Mouse (Mus musculus): Measurements from ENCODE around the gene Igf2r. TPM values are rescaled to one million over a fixed set of nuclear protein-coding genes. Genes with fewer than 3 reads are reported as not detected.
A peak's percentile ranks its signal among the peaks of the same experiment; 100 is the strongest.

Igf2r gene
- polyA plus RNA-seq, 1 experiment from 2014 or later, result 6.5 TPM

GRCm38 (mm10) chr17:12796633-12797032, 27.2 kb upstream of the Igf2r start:
- no peak overlapping the region for H3K4me2 ChIP-seq (ENCODE audit: low read depth, low read length)
- no peaks in the 10 kb centered on the region for H3K27me3 ChIP-seq (ENCODE audit: insufficient read depth, low read length)
- H3K27ac ChIP-seq (ENCODE audit: low read depth), result peak overlapping the region; percentile 41; the same call in 1 of the 2 replicates
- ATAC-seq (peak; percentile 36; the same call in 1 of the 2 replicates), DNase-seq (no peak)
- no peak for TF ChIP-seq EP300 (IDR thresholded peaks at IDR 0.05; ENCODE audit: low read depth)
- TF ChIP-seq CTCF (IDR thresholded peaks at IDR 0.05; ENCODE audit: low read depth), result no peak
- H3K9ac ChIP-seq (replicated peaks), result no peak overlapping the region
- peaks cover 36% of the 10 kb centered on the region for H3K4me1 ChIP-seq (ENCODE audit: insufficient read depth)
- no peaks in the 10 kb centered on the region for H3K36me3 ChIP-seq (replicated peaks; ENCODE audit: insufficient read depth, low read length)
- H3K9me3 ChIP-seq (ENCODE audit: low read length), result no peaks in the 10 kb centered on the region
- H3K4me3 ChIP-seq (ENCODE audit: low read depth, low read length), result no peak overlapping the region
- 30% methylated on average over 3 of the region's 3 CpGs for WGBS (ENCODE audit: insufficient replicate concordance)

GRCm38 (mm10) chr17:12793660-12794406, 24.4 kb upstream of the Igf2r start:
- 40% methylated on average over 8 of the region's 8 CpGs for WGBS (ENCODE audit: insufficient replicate concordance)

GRCm38 (mm10) chr17:12792422-12793206, 23.1 kb upstream of the Igf2r start:
- H3K36me3 ChIP-seq (replicated peaks; ENCODE audit: insufficient read depth, low read length), result no peaks in the 10 kb centered on the region
- no peak for TF ChIP-seq CTCF (IDR thresholded peaks at IDR 0.05; ENCODE audit: low read depth)
- TF ChIP-seq EP300 (IDR thresholded peaks at IDR 0.05; ENCODE audit: low read depth), result peak; percentile 63; the same call in 1 of the 2 replicates
- H3K4me3 ChIP-seq (ENCODE audit: low read depth, low read length), result no peak overlapping the region
- peaks cover 50% of the 10 kb centered on the region for H3K4me1 ChIP-seq (ENCODE audit: insufficient read depth)
- DNase-seq, result peak; percentile 78
- ATAC-seq, result peak; percentile 88
- 47% methylated on average over 11 of the region's 11 CpGs for WGBS (ENCODE audit: insufficient replicate concordance)
- H3K9me3 ChIP-seq (ENCODE audit: low read length), result no peaks in the 10 kb centered on the region
- no peaks in the 10 kb centered on the region for H3K27me3 ChIP-seq (ENCODE audit: insufficient read depth, low read length)
- H3K27ac ChIP-seq (ENCODE audit: low read depth), result peak overlapping the region; percentile 74
- H3K4me2 ChIP-seq (ENCODE audit: low read depth, low read length), result no peak overlapping the region
- no peak overlapping the region for H3K9ac ChIP-seq (replicated peaks)

More at GRCm38 (mm10) chr17:12793660-12794406, 24.4 kb upstream of the Igf2r start:
- TF ChIP-seq EP300 (IDR thresholded peaks at IDR 0.05; ENCODE audit: low read depth), result no peak
- no peak for TF ChIP-seq CTCF (IDR thresholded peaks at IDR 0.05; ENCODE audit: low read depth)
- Histone ChIP-seq H3K9ac (replicated peaks) (no peak overlapping the region), H3K9me3 (ENCODE audit: low read length) (no peaks in the 10 kb centered on the region), H3K4me1 (ENCODE audit: insufficient read depth) (peaks cover 53% of the 10 kb centered on the region), H3K4me3 (ENCODE audit: low read depth, low read length) (no peak overlapping the region), H3K27me3 (ENCODE audit: insufficient read depth, low read length) (no peaks in the 10 kb centered on the region), H3K27ac (ENCODE audit: low read depth) (peak overlapping the region; percentile 36; the same call in 1 of the 2 replicates), H3K36me3 (replicated peaks; ENCODE audit: insufficient read depth, low read length) (no peaks in the 10 kb centered on the region), H3K4me2 (ENCODE audit: low read depth, low read length) (no peak overlapping the region)
- ATAC-seq, result no peak
- peak; percentile 31 for DNase-seq

- no peaks in the 10 kb centered on the region for H3K9me3 ChIP-seq (ENCODE audit: low read length)
- H3K4me2 ChIP-seq (ENCODE audit: low read depth, low read length), result no peak overlapping the region
- no peak for DNase-seq
- peak overlapping the region; percentile 79 for H3K27ac ChIP-seq (ENCODE audit: low read depth)
- ATAC-seq, result no peak
- H3K36me3 ChIP-seq (replicated peaks; ENCODE audit: insufficient read depth, low read length), result no peaks in the 10 kb centered on the region
- no peak overlapping the region for H3K4me3 ChIP-seq (ENCODE audit: low read depth, low read length)
- WGBS (ENCODE audit: insufficient replicate concordance), result 50% methylated on average over 4 of the region's 4 CpGs
- no peaks in the 10 kb centered on the region for H3K27me3 ChIP-seq (ENCODE audit: insufficient read depth, low read length)
- H3K9ac ChIP-seq (replicated peaks), result no peak overlapping the region
- no peak for TF ChIP-seq CTCF (IDR thresholded peaks at IDR 0.05; ENCODE audit: low read depth)
- no peak for TF ChIP-seq EP300 (IDR thresholded peaks at IDR 0.05; ENCODE audit: low read depth)
- peaks cover 50% of the 10 kb centered on the region for H3K4me1 ChIP-seq (ENCODE audit: insufficient read depth)
Observed at GRCm38 (mm10) chr17:12791420-12791819, 22.0 kb upstream of the Igf2r start.

GRCm38 (mm10) chr17:12791079-12791406, 21.6 kb upstream of the Igf2r start:
- Histone ChIP-seq H3K4me3 (ENCODE audit: low read depth, low read length) (no peak overlapping the region), H3K27ac (ENCODE audit: low read depth) (peak overlapping the region; percentile 79), H3K9ac (replicated peaks) (no peak overlapping the region), H3K4me1 (ENCODE audit: insufficient read depth) (peaks cover 48% of the 10 kb centered on the region), H3K27me3 (ENCODE audit: insufficient read depth, low read length) (no peaks in the 10 kb centered on the region), H3K9me3 (ENCODE audit: low read length) (no peaks in the 10 kb centered on the region), H3K4me2 (ENCODE audit: low read depth, low read length) (no peak overlapping the region), H3K36me3 (replicated peaks; ENCODE audit: insufficient read depth, low read length) (no peaks in the 10 kb centered on the region)
- TF ChIP-seq EP300 (IDR thresholded peaks at IDR 0.05; ENCODE audit: low read depth) (no peak), CTCF (IDR thresholded peaks at IDR 0.05; ENCODE audit: low read depth) (no peak)
- 56% methylated on average over 5 of the region's 5 CpGs for WGBS (ENCODE audit: insufficient replicate concordance)
- ATAC-seq (no peak), DNase-seq (no peak)

GRCm38 (mm10) chr17:12790353-12791078, 21.1 kb upstream of the Igf2r start:
- TF ChIP-seq CTCF (IDR thresholded peaks at IDR 0.05; ENCODE audit: low read depth), result no peak
- TF ChIP-seq EP300 (IDR thresholded peaks at IDR 0.05; ENCODE audit: low read depth), result peak; percentile 48; the same call in 1 of the 2 replicates
- no peak overlapping the region for H3K4me3 ChIP-seq (ENCODE audit: low read depth, low read length)
- no peaks in the 10 kb centered on the region for H3K9me3 ChIP-seq (ENCODE audit: low read length)
- WGBS (ENCODE audit: insufficient replicate concordance), result 44% methylated on average over 10 of the region's 10 CpGs
- H3K4me1 ChIP-seq (ENCODE audit: insufficient read depth), result peaks cover 44% of the 10 kb centered on the region
- H3K36me3 ChIP-seq (replicated peaks; ENCODE audit: insufficient read depth, low read length), result no peaks in the 10 kb centered on the region
- H3K9ac ChIP-seq (replicated peaks), result no peak overlapping the region
- H3K27ac ChIP-seq (ENCODE audit: low read depth), result peak overlapping the region; percentile 79
- H3K4me2 ChIP-seq (ENCODE audit: low read depth, low read length), result no peak overlapping the region
- ATAC-seq, result peak; percentile 82
- no peaks in the 10 kb centered on the region for H3K27me3 ChIP-seq (ENCODE audit: insufficient read depth, low read length)
- DNase-seq, result peak; percentile 46
